Mouse (Mus musculus): ENCODE results near the gene Gm49378.

GRCm38 (mm10) chr14:55603271-55603632 lies 34.4 kb downstream of the Gm49378 start, which contains the start of gene Irf9:
- TF ChIP-seq POLR2A (IDR thresholded peaks at IDR 0.05; ENCODE audit: borderline replicate concordance, low read depth, low read length): no peak
- no peak for TF ChIP-seq CTCF (IDR thresholded peaks at IDR 0.05; ENCODE audit: low read depth, low read length)

Measured in bone marrow macrophage, adult 2 months (primary cell).